In genomic region chr13:56701924-56702323, GRCm38 (mm10) we compare ENCODE assay signal across 12 mouse cellular contexts. TPM values are rescaled to one million over a fixed set of nuclear protein-coding genes. Genes with fewer than 3 reads are reported as not detected.
A peak's percentile ranks its signal among the peaks of the same experiment; 100 is the strongest.
DNase-seq lines count a peak whose midpoint lies in the region; ATAC-seq and TF ChIP-seq lines count a peak whose summit lies in the region.
"Had no signal": no experiment of that assay in that cellular context is flagged by ENCODE, and none has a peak within 500 bp of the region (broad histone marks: within the 10 kb centered on the region; RNA-seq: fewer than 3 reads in every experiment).

No protein-coding gene starts in this region.

- H3K27me3 ChIP-seq in heart, embryonic 13.5 days (replicated peaks): no peaks in the 10 kb centered on the region
- H3K27me3 ChIP-seq in lung, embryonic 14.5 days (ENCODE audit: insufficient read depth, low read length): no peaks in the 10 kb centered on the region
- H3K27me3 ChIP-seq in embryonic facial prominence, embryonic 10.5 days (replicated peaks; ENCODE audit: low read depth, poor library complexity, severe bottlenecking): no peaks in the 10 kb centered on the region
- no peaks in the 10 kb centered on the region for H3K27me3 ChIP-seq in limb, embryonic 15.5 days
- H3K27me3 ChIP-seq: lung, embryonic 15.5 days had no signal

- no peak for ATAC-seq in heart, embryonic 13.5 days (ENCODE audit: extremely low read depth, insufficient number of reproducible peaks, low FRiP score, low TSS enrichment)
- no peak for ATAC-seq in lung, embryonic 14.5 days (ENCODE audit: insufficient read depth)
- ATAC-seq in limb, embryonic 15.5 days (ENCODE audit: insufficient number of reproducible peaks, low FRiP score, low TSS enrichment, low read depth): no peak

- H3K9me3 ChIP-seq in heart, embryonic 13.5 days: no peaks in the 10 kb centered on the region
- 0 out of 2 replicates have a peak, but pooled peaks cover 4% of the 10 kb centered on the region for H3K9me3 ChIP-seq in lung, embryonic 14.5 days (ENCODE audit: low read depth, low read length)
- 0 out of 2 replicates have a peak, but pooled peaks cover 3% of the 10 kb centered on the region for H3K9me3 ChIP-seq in embryonic facial prominence, embryonic 10.5 days
- H3K9me3 ChIP-seq in limb, embryonic 15.5 days: no peaks in the 10 kb centered on the region
- H3K9me3 ChIP-seq: lung, embryonic 15.5 days had no signal

- 0 out of 2 replicates have a peak overlapping the region, but pooled peaks have one; percentile 100 for H3K27ac ChIP-seq in heart, embryonic 13.5 days (replicated peaks)
- H3K27ac ChIP-seq in lung, embryonic 14.5 days (ENCODE audit: low read depth): no peak overlapping the region
- H3K27ac ChIP-seq in embryonic facial prominence, embryonic 10.5 days (replicated peaks): peak overlapping the region; percentile 99
- no peak overlapping the region for H3K27ac ChIP-seq in limb, embryonic 15.5 days

- peaks cover 65% of the 10 kb centered on the region for H3K4me1 ChIP-seq in heart, embryonic 13.5 days
- peaks cover 11% of the 10 kb centered on the region for H3K4me1 ChIP-seq in lung, embryonic 14.5 days (ENCODE audit: insufficient read depth)
- peaks cover 62% of the 10 kb centered on the region for H3K4me1 ChIP-seq in embryonic facial prominence, embryonic 10.5 days
- peaks cover 56% of the 10 kb centered on the region for H3K4me1 ChIP-seq in limb, embryonic 15.5 days

- peak overlapping the region; percentile 72 for H3K4me2 ChIP-seq in heart, embryonic 13.5 days
- peak overlapping the region; percentile 87 for H3K4me2 ChIP-seq in lung, embryonic 14.5 days
- peak overlapping the region; percentile 59; the same call in 1 of the 2 replicates for H3K4me2 ChIP-seq in limb, embryonic 15.5 days

- DNase-seq in heart, postnatal 4 days: no peak
- no peak for DNase-seq in lung, embryonic 14.5 days
- DNase-seq in lung, postnatal 4 days: no peak
- no peak for DNase-seq in embryonic facial prominence, embryonic 10.5 days (ENCODE audit: low spot score)
- DNase-seq in adipocyte (ENCODE audit: low spot score): no peak
- DNase-seq in layer of hippocampus, adult 9-11 months: no peak

- H3K36me3 ChIP-seq in heart, embryonic 13.5 days: peaks cover 6% of the 10 kb centered on the region
- H3K36me3 ChIP-seq in lung, embryonic 14.5 days (ENCODE audit: insufficient read depth): peaks cover 17% of the 10 kb centered on the region; the same call in 1 of the 2 replicates
- peaks cover 13% of the 10 kb centered on the region for H3K36me3 ChIP-seq in embryonic facial prominence, embryonic 10.5 days (replicated peaks)
- peaks cover 5% of the 10 kb centered on the region; the same call in 1 of the 2 replicates for H3K36me3 ChIP-seq in limb, embryonic 15.5 days

- TF ChIP-seq CTCF in lung, embryonic 14.5 days (IDR thresholded peaks at IDR 0.05; ENCODE audit: low read depth): no peak

- 57% methylated on average over 10 of the region's 10 CpGs for WGBS in heart, embryonic 13.5 days
- WGBS in lung, embryonic 14.5 days: 44% methylated on average over 10 of the region's 10 CpGs
- 60% methylated on average over 10 of the region's 10 CpGs for WGBS in embryonic facial prominence, embryonic 10.5 days
- 44% methylated on average over 10 of the region's 10 CpGs for WGBS in limb, embryonic 15.5 days

- H3K4me3 ChIP-seq in heart, embryonic 13.5 days: no peak overlapping the region
- H3K4me3 ChIP-seq in lung, embryonic 14.5 days (ENCODE audit: low read depth, low read length): no peak overlapping the region
- no peak overlapping the region for H3K4me3 ChIP-seq in embryonic facial prominence, embryonic 10.5 days
- H3K4me3 ChIP-seq in limb, embryonic 15.5 days: no peak overlapping the region

- H3K9ac ChIP-seq in heart, embryonic 13.5 days: peak overlapping the region; percentile 99
- peak overlapping the region; percentile 28; the same call in 1 of the 2 replicates for H3K9ac ChIP-seq in lung, embryonic 14.5 days
- H3K9ac ChIP-seq in limb, embryonic 15.5 days: no peak overlapping the region

RNA-seq across cellular contexts. Expression of gene Smad5, which starts 0.9 kb away (rescaled TPM):
- 16.0 and 16.7 TPM in 2 replicates for polyA plus RNA-seq in heart, embryonic 13.5 days (2015; fragmentation: Nextera tagmentation; extraction: Ambion mirVana)
- 10 to 100 TPM; 48.8 to 54.3 TPM for total RNA-seq in heart, postnatal 4 days (2021)
- polyA plus RNA-seq in lung, embryonic 14.5 days (2014; fragmentation: Nextera tagmentation; extraction: Ambion mirVana): 59.2 and 62.0 TPM in 2 replicates
- polyA plus RNA-seq in embryonic facial prominence, embryonic 10.5 days (2016; fragmentation: Nextera tagmentation; extraction: Ambion mirVana): 41.7 and 44.3 TPM in 2 replicates
- 27.3 and 30.4 TPM in 2 replicates for polyA plus RNA-seq in limb, embryonic 15.5 days (2015; fragmentation: Nextera tagmentation; extraction: Ambion mirVana)

RNA-seq across cellular contexts. Expression of gene Gm45623, which starts 51.7 kb away (rescaled TPM):
- polyA plus RNA-seq in heart, embryonic 13.5 days (2015; fragmentation: Nextera tagmentation; extraction: Ambion mirVana): 0.27 and 0.39 TPM in 2 replicates
- under 1 TPM in 1 of 2 experiments, not detected in 1; 0.19 TPM for total RNA-seq in heart, postnatal 4 days (2021)
- polyA plus RNA-seq in lung, embryonic 14.5 days (2014; fragmentation: Nextera tagmentation; extraction: Ambion mirVana): 4.6 and 5.0 TPM in 2 replicates
- 0.24 and 0.26 TPM in 2 replicates for polyA plus RNA-seq in embryonic facial prominence, embryonic 10.5 days (2016; fragmentation: Nextera tagmentation; extraction: Ambion mirVana)
- polyA plus RNA-seq in limb, embryonic 15.5 days (2015; fragmentation: Nextera tagmentation; extraction: Ambion mirVana): 0.62 and 0.79 TPM in 2 replicates
- total RNA-seq: gastrocnemius, postnatal 14 days had no signal
- polyA plus RNA-seq: forebrain, embryonic 11.5 days; neural tube, embryonic 11.5 days had no signal

Comparison
In these comparisons a context has a peak if more than half of its experiments do, and no peak if none do; other contexts are left out.
1. H3K27ac ChIP-seq: peak in heart, embryonic 13.5 days (single experiment) and embryonic facial prominence, embryonic 10.5 days (single experiment); none in lung, embryonic 14.5 days (single experiment) and limb, embryonic 15.5 days (single experiment).
2. Peak in every context shown above with its lines, with median percentiles within 50 percentile points of each other: H3K4me2 ChIP-seq.